Mouse (Mus musculus): Measurements from ENCODE around the gene Gstp2. TPM values are rescaled to one million over a fixed set of nuclear protein-coding genes. Genes with fewer than 3 reads are reported as not detected.
A peak's percentile ranks its signal among the peaks of the same experiment; 100 is the strongest.
"Not testable (repeated sequence)": the region's sequence is repeated elsewhere in the genome, so short reads cannot be mapped to it uniquely, and the experiment has no call there.

The Gstp2 gene
- polyA plus RNA-seq, 1 experiment from 2014 or later = 5.5 TPM

DNA sequence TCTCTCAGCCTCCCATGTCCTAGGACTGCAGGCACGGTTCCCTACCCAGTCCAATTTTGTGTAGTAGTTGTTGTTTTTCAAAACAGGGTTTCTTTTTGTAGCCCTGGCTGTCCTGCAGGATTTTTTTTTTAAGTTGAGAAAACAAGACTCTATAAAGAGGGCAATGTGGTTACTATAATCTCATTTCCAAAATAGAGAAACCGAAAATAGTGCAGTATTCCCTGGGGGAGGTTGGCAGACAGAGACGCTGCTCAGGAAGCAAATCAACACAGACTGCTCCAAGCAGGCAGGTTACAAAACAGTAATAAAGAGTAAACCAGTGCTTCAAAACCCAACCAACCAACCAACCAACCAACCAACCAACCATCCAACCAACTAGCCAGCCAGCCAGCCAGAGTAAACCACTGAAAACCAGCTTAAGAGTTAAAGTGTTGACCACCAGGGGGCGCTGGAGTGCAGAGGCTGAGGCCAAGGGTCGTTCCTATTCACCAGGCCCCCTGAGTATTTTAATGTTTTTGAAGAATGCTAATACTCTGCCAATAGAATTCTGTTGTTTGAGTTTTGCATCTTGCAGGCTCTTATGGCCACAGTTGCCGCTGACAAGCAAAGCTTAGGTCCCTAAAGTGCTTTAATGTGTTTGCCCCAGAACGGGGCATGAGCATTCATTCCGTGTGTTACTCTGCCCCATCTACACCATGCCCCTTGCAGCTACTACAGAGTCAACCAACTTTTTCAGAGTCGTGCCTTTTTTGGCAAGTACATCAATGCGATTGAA is 6.1 kb upstream of the Gstp2 start:
- Histone ChIP-seq H3K9me3 (ENCODE audit: control insufficient read depth, low read length) (peaks cover 3% of the 10 kb centered on the region), H3K4me3 (ENCODE audit: low read depth, low read length) (no peak overlapping the region), H3K9ac (ENCODE audit: low read depth, low read length) (no peak overlapping the region), H3K36me3 (ENCODE audit: control insufficient read depth, insufficient read depth, low read length) (no peaks in the 10 kb centered on the region), H3K4me1 (replicated peaks; ENCODE audit: control insufficient read depth, insufficient read depth, low read length) (peaks cover 14% of the 10 kb centered on the region), H3K27ac (ENCODE audit: low read depth, low read length) (no peak overlapping the region), H3K4me2 (no peak overlapping the region), H3K27me3 (replicated peaks; ENCODE audit: control insufficient read depth, insufficient read depth, low read length) (no peaks in the 10 kb centered on the region)
- no peak for ATAC-seq (replicated peaks; ENCODE audit: low FRiP score)
- DNase-seq (ENCODE audit: low spot score) = peak; percentile 59
- 55% methylated on average over 10 of the region's 10 CpGs for WGBS

DNA sequence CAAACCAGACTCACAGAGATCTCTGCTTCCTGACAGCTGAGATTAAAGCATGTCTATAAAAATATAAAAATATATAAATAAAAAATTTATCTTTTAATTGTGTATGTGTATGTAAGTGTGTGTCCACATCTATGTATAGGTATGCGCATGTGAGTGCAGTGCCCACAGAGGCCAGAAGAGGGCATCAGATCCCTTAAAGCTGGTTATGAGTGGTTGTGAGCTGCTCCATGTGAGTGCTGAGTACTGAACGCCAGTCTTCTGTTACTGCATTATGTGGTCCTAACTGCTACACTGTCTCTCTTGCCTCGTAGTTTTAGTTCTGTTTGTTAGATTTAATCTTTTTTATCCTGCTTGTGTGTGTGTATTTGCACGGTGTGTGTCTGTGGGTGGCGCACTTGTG is 5.2 kb upstream of the Gstp2 start:
- Histone ChIP-seq H3K9ac (ENCODE audit: low read depth, low read length) (no peak overlapping the region), H3K36me3 (ENCODE audit: control insufficient read depth, insufficient read depth, low read length) (no peaks in the 10 kb centered on the region), H3K9me3 (ENCODE audit: control insufficient read depth, low read length) (peaks cover 3% of the 10 kb centered on the region), H3K4me1 (replicated peaks; ENCODE audit: control insufficient read depth, insufficient read depth, low read length) (peaks cover 17% of the 10 kb centered on the region), H3K27ac (ENCODE audit: low read depth, low read length) (no peak overlapping the region), H3K4me2 (no peak overlapping the region), H3K27me3 (replicated peaks; ENCODE audit: control insufficient read depth, insufficient read depth, low read length) (no peaks in the 10 kb centered on the region), H3K4me3 (ENCODE audit: low read depth, low read length) (no peak overlapping the region)
- DNase-seq (ENCODE audit: low spot score) (no peak), ATAC-seq (replicated peaks; ENCODE audit: low FRiP score) (no peak)
- WGBS = 90% methylated on average over 5 of the region's 5 CpGs

DNA sequence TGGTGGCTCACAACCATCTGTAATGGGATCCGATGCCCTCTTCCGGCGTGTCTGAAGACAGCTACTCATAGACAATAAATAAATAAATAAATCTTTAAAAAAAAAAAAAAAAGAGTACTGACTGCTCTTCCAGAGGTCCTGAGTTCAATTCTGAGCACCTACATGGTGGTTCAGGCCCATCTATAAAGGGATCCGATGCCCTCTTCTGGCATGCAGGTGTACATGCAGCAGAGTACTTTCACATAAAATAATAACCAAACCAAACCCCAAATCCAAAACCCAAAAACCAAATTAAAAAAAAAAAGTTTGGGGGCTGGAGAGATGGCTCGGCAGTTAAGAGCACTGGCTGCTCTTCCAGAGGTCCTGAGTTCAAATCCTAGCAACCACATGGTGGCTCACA is 3.2 kb upstream of the Gstp2 start:
- H3K9me3 ChIP-seq (ENCODE audit: control insufficient read depth, low read length); H3K4me3 ChIP-seq (ENCODE audit: low read depth, low read length); H3K4me2 ChIP-seq; ATAC-seq (replicated peaks; ENCODE audit: low FRiP score); DNase-seq (ENCODE audit: low spot score); H3K36me3 ChIP-seq (ENCODE audit: control insufficient read depth, insufficient read depth, low read length); H3K9ac ChIP-seq (ENCODE audit: low read depth, low read length); H3K27me3 ChIP-seq (replicated peaks; ENCODE audit: control insufficient read depth, insufficient read depth, low read length); H3K27ac ChIP-seq (ENCODE audit: low read depth, low read length): not testable (repeated sequence)
- WGBS = 68% methylated on average over 5 of the region's 5 CpGs
- peaks cover 14% of the 10 kb centered on the region for H3K4me1 ChIP-seq (replicated peaks; ENCODE audit: control insufficient read depth, insufficient read depth, low read length)

DNA sequence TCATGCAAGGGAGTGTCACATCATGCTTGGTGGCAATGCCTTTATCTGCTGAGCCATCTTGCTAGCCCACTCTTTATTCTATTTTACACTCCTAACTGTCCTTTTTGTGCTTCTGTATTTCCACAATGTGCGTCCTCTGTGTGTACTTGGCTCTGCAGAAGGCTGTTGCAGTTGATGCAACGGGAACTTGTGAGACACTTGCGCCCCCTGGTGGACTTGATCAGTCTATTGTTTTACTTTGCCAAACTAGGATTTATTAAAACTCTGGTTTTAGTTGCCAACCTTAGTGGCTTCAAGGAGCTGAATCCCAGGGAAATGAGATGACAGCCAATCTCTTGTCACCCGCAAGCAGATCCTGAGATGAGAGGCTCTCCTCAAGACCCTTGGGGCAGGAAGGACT is 2.0 kb upstream of the Gstp2 start:
- peak; percentile 68 for DNase-seq (ENCODE audit: low spot score)
- ATAC-seq (replicated peaks; ENCODE audit: low FRiP score) = no peak
- no peak overlapping the region for H3K9ac ChIP-seq (ENCODE audit: low read depth, low read length)
- peak overlapping the region; percentile 73; the same call in 1 of the 2 replicates for H3K27ac ChIP-seq (ENCODE audit: low read depth, low read length)
- no peaks in the 10 kb centered on the region for H3K27me3 ChIP-seq (replicated peaks; ENCODE audit: control insufficient read depth, insufficient read depth, low read length)
- H3K36me3 ChIP-seq (ENCODE audit: control insufficient read depth, insufficient read depth, low read length) = no peaks in the 10 kb centered on the region
- H3K4me2 ChIP-seq = no peak overlapping the region
- peaks cover 14% of the 10 kb centered on the region for H3K4me1 ChIP-seq (replicated peaks; ENCODE audit: control insufficient read depth, insufficient read depth, low read length)
- peaks cover 7% of the 10 kb centered on the region for H3K9me3 ChIP-seq (ENCODE audit: control insufficient read depth, low read length)
- H3K4me3 ChIP-seq (ENCODE audit: low read depth, low read length) = no peak overlapping the region
- 22% methylated on average over 4 of the region's 4 CpGs for WGBS

DNA sequence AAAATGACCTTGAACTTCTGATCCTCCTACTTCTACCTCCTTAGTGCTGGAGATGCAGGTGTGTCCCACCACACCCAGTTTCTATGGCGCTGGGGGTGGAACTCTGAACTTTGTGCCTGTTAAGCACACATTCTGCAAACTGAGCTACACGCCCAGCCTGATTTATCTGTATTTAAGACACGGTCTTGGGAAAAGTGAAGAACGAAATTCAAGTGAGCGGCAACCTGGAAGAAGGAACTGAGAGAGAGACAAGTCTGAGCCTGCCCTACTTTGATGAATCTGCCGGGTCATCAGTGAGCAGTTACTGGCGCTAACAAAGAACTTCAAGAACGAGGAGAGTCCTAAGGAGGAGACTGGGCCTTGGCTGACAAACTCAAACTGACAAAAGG is 1.0 kb upstream of the Gstp2 start:
- Histone ChIP-seq H3K4me3 (ENCODE audit: low read depth, low read length) (no peak overlapping the region), H3K9me3 (ENCODE audit: control insufficient read depth, low read length) (peaks cover 7% of the 10 kb centered on the region), H3K9ac (ENCODE audit: low read depth, low read length) (no peak overlapping the region), H3K27me3 (replicated peaks; ENCODE audit: control insufficient read depth, insufficient read depth, low read length) (no peaks in the 10 kb centered on the region), H3K27ac (ENCODE audit: low read depth, low read length) (peak overlapping the region; percentile 73), H3K4me2 (peak overlapping the region; percentile 44), H3K4me1 (replicated peaks; ENCODE audit: control insufficient read depth, insufficient read depth, low read length) (peaks cover 14% of the 10 kb centered on the region), H3K36me3 (ENCODE audit: control insufficient read depth, insufficient read depth, low read length) (no peaks in the 10 kb centered on the region)
- ATAC-seq (replicated peaks; ENCODE audit: low FRiP score) (peak; percentile 78), DNase-seq (ENCODE audit: low spot score) (no peak)
- WGBS = 65% methylated on average over 8 of the region's 8 CpGs

DNA sequence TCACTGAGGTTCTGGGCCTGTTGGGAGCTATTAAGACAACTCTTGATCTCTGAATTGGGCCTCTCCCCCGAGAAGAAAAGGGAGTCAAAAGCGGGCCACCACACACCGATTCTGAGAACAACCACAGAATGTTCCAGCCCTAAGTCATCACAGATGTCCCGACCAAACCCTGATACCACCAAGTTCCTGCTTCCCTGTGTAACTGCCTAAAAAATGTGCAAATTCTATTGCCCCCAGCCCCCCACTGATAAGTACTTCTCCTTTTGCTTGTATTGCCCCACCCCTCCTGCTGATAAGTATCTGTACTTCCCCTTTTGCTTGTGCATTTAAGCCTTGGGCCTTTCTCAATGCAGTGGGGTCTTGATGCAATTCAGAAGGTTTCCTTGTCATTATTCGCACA is 1.7 kb downstream of the Gstp2 start:
- not testable (repeated sequence) for H3K4me2 ChIP-seq; H3K36me3 ChIP-seq (ENCODE audit: control insufficient read depth, insufficient read depth, low read length); ATAC-seq (replicated peaks; ENCODE audit: low FRiP score); H3K27me3 ChIP-seq (replicated peaks; ENCODE audit: control insufficient read depth, insufficient read depth, low read length); H3K9me3 ChIP-seq (ENCODE audit: control insufficient read depth, low read length); H3K4me3 ChIP-seq (ENCODE audit: low read depth, low read length); DNase-seq (ENCODE audit: low spot score); H3K9ac ChIP-seq (ENCODE audit: low read depth, low read length)
- peak overlapping the region; percentile 43; the same call in 1 of the 2 replicates for H3K27ac ChIP-seq (ENCODE audit: low read depth, low read length)
- WGBS = 64% methylated on average over 5 of the region's 5 CpGs
- peaks cover 14% of the 10 kb centered on the region for H3K4me1 ChIP-seq (replicated peaks; ENCODE audit: control insufficient read depth, insufficient read depth, low read length)

DNA sequence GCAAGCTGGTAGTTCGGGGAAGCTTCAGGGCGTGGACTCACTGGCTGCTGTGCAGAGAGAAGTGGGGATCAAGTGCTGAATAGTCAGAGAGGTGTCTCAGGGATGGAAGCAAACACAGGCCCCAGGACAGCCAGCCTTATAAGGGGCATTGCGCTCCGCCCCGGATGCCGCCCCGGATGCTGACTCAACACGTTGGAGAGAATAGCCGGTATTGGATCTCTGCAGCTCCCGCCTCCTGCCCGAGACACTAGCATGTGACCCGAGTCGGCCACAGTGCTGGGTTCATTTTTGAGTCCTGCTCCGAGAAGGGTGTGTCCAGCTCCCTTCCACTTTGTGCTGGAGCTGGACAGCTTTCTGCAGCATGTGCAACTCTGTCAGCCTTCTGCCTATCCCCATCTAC is 3.7 kb downstream of the Gstp2 start:
- no peak overlapping the region for H3K27ac ChIP-seq (ENCODE audit: low read depth, low read length)
- H3K36me3 ChIP-seq (ENCODE audit: control insufficient read depth, insufficient read depth, low read length) = no peaks in the 10 kb centered on the region
- DNase-seq (ENCODE audit: low spot score) (no peak), ATAC-seq (replicated peaks; ENCODE audit: low FRiP score) (no peak)
- peaks cover 5% of the 10 kb centered on the region for H3K9me3 ChIP-seq (ENCODE audit: control insufficient read depth, low read length)
- no peak overlapping the region for H3K9ac ChIP-seq (ENCODE audit: low read depth, low read length)
- 70% methylated on average over 14 of the region's 14 CpGs for WGBS
- peaks cover 18% of the 10 kb centered on the region for H3K4me1 ChIP-seq (replicated peaks; ENCODE audit: control insufficient read depth, insufficient read depth, low read length)
- H3K4me2 ChIP-seq = no peak overlapping the region
- no peaks in the 10 kb centered on the region for H3K27me3 ChIP-seq (replicated peaks; ENCODE audit: control insufficient read depth, insufficient read depth, low read length)
- H3K4me3 ChIP-seq (ENCODE audit: low read depth, low read length) = no peak overlapping the region

DNA sequence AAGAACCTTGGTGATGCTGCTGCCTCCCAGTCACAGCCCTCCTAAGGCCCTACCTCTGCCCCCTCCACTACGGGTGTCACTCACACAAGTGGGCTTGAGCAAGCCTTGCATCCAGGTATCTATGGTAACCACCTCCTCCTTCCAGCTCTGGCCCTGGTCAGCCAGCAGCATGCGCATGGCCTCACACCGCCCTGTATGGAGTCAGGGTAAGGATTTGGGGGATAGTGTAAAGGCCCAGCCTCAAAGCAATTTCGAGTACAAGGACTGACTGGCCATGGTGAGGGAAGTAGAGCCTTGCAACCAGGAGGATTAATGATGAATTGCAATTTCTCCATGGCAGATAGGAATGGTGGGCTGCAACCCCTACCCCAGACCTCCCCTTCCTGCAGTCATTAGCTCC is 4.3 kb downstream of the Gstp2 start:
- not testable (repeated sequence) for H3K9ac ChIP-seq (ENCODE audit: low read depth, low read length); H3K4me2 ChIP-seq; H3K9me3 ChIP-seq (ENCODE audit: control insufficient read depth, low read length); ATAC-seq (replicated peaks; ENCODE audit: low FRiP score); DNase-seq (ENCODE audit: low spot score); H3K4me3 ChIP-seq (ENCODE audit: low read depth, low read length); H3K27me3 ChIP-seq (replicated peaks; ENCODE audit: control insufficient read depth, insufficient read depth, low read length); H3K36me3 ChIP-seq (ENCODE audit: control insufficient read depth, insufficient read depth, low read length); H3K27ac ChIP-seq (ENCODE audit: low read depth, low read length)
- peaks cover 15% of the 10 kb centered on the region for H3K4me1 ChIP-seq (replicated peaks; ENCODE audit: control insufficient read depth, insufficient read depth, low read length)
- WGBS = 93% methylated on average over 3 of the region's 4 CpGs

DNA sequence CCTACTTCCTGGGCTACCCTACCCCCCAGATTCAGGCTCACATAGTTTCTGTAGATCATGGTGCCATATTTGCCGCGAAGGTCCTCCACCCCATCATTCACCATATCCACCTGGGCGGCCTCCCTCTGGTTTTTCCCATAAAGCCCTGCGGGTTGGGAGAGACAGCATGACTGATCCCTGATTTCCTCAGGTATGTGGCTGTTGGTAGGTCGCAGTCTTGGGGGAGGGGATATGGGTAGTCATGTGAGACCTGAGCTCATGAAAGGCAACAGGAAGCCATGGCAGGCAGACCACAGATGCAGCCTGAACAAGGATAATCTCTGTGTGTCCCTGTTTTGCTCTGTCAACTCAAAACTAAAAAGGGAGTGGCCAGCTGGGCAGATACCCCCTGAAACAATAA is 4.9 kb downstream of the Gstp2 start:
- not testable (repeated sequence) for H3K9ac ChIP-seq (ENCODE audit: low read depth, low read length); H3K27ac ChIP-seq (ENCODE audit: low read depth, low read length); DNase-seq (ENCODE audit: low spot score); H3K9me3 ChIP-seq (ENCODE audit: control insufficient read depth, low read length); H3K4me2 ChIP-seq; H3K4me3 ChIP-seq (ENCODE audit: low read depth, low read length); H3K27me3 ChIP-seq (replicated peaks; ENCODE audit: control insufficient read depth, insufficient read depth, low read length); ATAC-seq (replicated peaks; ENCODE audit: low FRiP score); H3K36me3 ChIP-seq (ENCODE audit: control insufficient read depth, insufficient read depth, low read length)
- 80% methylated on average over 5 of the region's 5 CpGs for WGBS
- peaks cover 15% of the 10 kb centered on the region; the same call in 1 of the 2 replicates for H3K4me1 ChIP-seq (replicated peaks; ENCODE audit: control insufficient read depth, insufficient read depth, low read length)
